Mouse (Mus musculus) neutrophil, adult 5-6 weeks (primary cell): ENCODE data around the gene Rhbdd1. TPM values are rescaled to one million over a fixed set of nuclear protein-coding genes. Genes with fewer than 3 reads are reported as not detected.

Experiments
- ATAC-seq: fragments of 151-379, 151-347 bp; 2 replicates; pipeline ENCODE4 v1.8.0; 2017; ENCODE audit warnings: mild to moderate bottlenecking, moderate TSS enrichment; ENCODE audit not compliant: insufficient number of reproducible peaks, poor library complexity, low FRiP score, severe bottlenecking; ENCODE audit errors: extremely low read depth
- total RNA-seq: library from RNA; stranded (forward); fragments of 200-1000 nt; gene quantifications from 2 replicates; pipeline ENCODE4 v1.2.3, GENCODE M21; 2017

The Rhbdd1 gene
- total RNA-seq, 1 experiment from 2014 or later: 20.6 TPM

DNA sequence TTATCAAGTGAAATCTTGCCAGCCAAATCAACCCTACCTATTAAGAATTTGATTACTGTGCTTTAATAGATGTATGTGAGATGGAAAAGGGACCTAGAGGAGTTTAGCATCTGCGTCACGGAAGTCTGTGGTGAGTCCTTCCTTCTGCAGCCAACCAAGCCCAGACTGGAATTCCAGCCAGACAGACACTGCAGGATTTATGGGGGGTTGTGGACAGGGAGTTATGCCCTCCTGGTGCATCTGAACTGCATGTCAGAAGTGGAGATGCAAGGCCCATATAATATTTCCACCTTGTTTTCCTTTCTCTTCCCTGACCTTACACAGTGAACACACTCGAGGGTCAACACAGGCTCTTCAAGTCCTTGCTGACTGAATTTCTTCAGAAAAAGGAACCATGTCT is 94.3 kb downstream of the Rhbdd1 start:
- no peak for ATAC-seq

GRCm38 (mm10) chr1:82411521-82411920 is 95.3 kb downstream of the Rhbdd1 start:
- no peak for ATAC-seq

GRCm38 (mm10) chr1:82412085-82412484 is 95.8 kb downstream of the Rhbdd1 start:
- no peak for ATAC-seq

DNA sequence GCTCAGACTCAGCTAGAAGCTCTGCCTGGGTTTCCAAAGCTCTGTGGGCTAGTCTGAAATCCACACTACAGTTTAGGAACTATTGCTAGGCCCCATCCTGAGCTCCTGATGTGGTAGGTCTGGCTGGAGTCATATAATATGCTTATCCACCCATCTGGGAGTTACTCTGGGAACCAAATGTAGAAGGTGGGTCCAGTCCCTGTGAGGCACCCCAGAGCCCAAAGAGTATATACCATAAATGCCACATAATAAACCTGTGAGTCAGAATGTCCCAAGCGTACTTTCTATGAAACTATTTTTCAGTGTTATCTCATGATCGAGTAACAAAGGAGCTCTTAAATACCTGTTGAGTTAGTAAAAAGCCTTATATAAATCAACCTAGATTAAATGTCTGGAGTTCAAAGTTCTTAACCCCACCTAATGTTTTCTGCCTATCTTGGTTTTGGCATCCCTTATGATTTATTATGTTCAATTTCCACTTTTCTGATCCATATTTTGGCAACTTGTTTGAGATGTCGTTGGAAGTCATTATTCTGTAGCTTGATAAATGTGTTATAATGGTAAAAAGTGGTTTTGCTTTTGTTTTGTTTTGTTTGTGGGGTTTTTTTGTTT is 98.3 kb downstream of the Rhbdd1 start:
- no peak for ATAC-seq

- no peak for ATAC-seq
Observed at GRCm38 (mm10) chr1:82415641-82416040, 99.4 kb downstream of the Rhbdd1 start.

- no peak for ATAC-seq
Observed at GRCm38 (mm10) chr1:82427729-82428128, 111.5 kb downstream of the Rhbdd1 start.

DNA sequence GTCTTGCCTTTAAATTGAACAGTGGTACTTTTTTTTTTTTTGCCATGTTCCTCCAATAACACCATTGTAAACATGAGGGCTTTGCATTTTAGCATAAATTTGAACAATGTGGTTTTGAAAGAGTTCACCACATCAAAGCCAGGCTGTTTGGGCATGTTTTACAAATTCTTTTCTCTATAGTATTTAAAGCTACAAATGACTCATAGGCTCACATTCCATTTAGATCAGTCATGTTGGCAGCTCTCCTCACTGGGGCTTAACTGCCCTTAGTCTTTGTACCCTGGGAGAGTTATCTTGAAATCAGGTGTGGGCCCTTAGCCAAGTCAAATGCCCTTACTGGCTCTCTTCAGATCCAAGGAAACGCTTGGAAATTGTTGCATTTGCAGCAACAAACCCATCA is 112.8 kb downstream of the Rhbdd1 start:
- no peak for ATAC-seq

DNA sequence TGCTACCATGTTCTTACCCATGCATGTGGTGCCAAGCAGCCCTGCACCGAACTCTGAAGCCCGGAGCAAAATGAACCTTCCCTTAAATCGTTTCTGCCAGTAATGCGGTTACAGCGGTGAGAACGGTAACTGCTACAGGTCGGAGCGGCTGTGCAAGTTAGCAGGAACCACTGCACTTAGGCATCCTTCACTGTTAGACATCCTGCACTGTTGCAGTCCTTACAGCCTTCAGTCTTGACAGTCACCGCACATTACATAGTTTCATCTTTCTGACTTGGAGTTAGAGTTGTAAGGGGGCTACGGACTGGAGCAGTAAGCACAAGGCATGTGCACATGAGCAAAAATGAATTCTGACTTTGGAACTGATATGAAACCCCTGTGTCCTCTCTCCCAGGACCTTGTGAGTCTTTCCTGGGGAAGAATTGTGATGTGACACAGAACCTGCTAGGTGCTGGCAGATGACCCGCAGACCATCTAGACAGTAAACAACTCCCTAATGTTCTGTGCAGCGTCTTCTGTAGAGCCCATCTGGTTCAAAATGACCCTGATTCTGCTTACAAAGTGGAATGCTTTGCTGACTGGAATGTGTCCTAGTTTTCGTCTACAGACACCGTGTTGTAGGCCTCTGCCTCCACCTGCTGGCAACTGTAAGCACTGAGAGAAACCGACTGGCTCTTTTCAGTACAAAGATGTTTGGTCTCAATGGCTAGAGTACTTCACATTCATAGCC is 116.8 kb downstream of the Rhbdd1 start:
- ATAC-seq: no peak

DNA sequence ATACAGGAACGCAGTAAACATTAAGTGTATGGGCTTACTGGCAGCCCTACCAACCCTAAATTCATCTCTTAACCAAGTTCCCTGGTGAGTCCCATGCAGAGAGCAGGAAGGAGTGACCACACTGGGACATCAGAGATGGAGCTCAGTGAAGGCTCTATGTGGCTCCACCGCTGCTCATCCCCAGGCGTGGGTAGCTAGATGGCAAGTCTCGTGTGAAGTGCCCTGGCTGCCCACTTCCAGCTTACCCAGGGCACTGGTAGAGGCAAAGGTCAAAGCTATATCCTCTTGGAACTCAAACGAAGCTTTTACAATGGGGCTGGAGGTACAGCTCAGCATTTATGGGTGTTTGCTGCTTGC is 117.4 kb downstream of the Rhbdd1 start:
- ATAC-seq: no peak

GRCm38 (mm10) chr1:82437273-82437672 is 121.0 kb downstream of the Rhbdd1 start:
- ATAC-seq: no peak

DNA sequence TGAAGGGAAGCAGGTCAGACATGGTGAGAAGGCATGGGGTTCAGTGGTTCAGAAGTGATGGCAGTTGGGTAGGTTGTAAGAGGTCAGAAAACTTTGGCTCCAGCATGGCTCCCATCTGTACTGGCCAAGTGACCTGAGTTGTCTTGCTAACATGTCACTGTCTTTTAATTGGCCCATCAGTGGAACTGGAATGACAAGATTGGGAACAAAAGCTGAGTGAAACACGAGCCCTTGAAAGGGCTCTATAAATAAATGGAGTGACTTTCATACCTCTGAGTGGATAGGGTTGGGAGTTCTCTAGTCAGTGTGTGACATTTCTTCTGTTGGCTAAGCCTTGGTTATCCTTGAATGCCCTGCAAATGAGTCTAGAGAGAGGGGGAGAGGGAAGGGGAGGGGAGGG is 123.9 kb downstream of the Rhbdd1 start:
- no peak for ATAC-seq

DNA sequence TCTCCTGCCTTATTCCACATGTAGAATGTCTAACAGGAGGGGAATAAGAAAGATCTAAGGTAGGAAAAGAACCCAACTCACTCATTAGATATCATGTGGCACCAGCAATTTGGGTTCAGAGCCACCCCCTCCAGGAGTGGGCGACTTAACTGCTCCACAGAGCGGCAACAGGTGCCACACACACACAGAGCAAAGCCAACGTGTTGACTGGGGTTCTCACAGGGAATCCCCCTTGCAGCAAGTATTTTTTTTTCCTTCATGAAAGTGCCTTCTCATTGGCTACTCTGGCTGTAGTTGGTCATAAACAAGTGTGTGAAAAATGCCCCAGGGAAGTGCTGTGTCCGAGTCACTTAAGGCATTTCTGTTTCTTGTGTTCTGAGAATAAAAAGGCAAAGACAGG is 127.3 kb downstream of the Rhbdd1 start:
- ATAC-seq: no peak

DNA sequence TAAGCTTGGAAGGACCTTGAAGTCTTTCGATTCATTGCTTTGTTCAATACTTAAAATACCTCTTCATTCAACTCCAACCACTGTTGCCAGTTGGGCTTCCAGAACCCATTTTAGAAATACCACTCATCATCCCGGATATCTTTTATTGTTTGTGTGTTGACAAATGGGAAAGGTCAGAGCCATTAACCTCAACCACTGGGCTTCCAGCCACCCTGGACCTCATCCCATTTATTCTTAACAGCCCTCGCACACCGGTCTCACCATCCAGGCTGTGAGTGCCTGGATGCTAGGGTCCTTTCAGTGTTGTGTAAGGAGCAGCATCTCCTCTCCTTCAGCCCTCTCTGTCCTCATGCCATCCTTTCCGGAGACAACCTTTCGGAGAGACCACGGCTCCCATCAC is 129.8 kb downstream of the Rhbdd1 start:
- ATAC-seq: no peak

- ATAC-seq: no peak
Observed at GRCm38 (mm10) chr1:82449851-82450250, 133.6 kb downstream of the Rhbdd1 start.

DNA sequence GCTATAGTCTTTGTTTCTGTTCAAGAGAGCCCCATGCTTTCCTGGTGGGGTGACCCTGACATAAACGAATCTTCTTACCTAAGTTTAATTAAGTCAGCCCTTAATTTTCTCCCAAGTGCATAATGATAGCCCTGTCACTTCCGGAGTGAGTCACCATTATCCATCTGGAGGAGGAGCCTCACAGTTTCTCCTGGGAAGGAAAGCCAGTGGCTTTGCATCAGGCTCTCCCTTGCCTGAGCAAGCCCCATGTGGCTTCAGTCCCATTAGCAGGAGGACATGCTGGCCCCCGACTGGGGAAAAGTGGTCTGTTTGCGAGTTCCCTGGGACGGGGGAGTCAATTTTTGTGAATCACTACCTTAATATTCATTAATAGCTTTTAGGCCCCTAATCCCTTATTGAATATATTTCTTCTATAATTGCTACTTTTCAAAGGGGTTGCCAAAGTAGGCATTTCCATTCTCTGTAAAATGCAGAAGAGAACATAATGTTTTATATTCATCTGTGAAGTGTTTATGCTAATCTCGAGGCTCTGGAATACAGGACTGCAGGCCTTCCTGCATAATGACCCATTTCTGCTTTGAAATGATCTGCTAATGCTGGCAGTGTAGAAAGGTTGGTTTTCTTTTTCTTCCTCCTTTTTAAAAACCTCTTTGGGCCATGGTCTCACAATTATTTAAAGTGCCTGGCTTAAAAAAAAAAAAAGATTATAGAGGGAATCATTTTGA is 135.8 kb downstream of the Rhbdd1 start:
- ATAC-seq: no peak

DNA sequence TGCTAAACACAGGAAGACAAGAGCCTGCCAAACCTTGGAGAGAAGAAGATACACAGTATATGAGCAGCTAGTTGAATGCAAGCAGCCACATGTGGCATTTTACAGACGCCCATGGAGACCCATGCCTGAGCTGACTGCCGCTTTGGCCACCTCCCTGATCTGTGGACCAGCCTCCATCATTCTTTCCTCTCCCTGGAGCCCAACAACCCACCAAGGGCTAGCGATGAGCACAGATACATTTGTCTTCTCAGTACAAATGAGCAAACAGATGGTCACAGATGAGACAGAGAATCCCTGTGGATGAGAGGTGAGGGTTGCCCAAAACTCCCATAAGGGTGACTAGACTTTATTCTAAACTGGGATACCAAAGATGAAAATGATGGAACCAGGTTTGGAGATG is 137.8 kb downstream of the Rhbdd1 start:
- ATAC-seq: no peak

GRCm38 (mm10) chr1:82459350-82459749 is 143.1 kb downstream of the Rhbdd1 start:
- no peak for ATAC-seq

- ATAC-seq: no peak
Observed at GRCm38 (mm10) chr1:82459926-82460325, 143.7 kb downstream of the Rhbdd1 start.

DNA sequence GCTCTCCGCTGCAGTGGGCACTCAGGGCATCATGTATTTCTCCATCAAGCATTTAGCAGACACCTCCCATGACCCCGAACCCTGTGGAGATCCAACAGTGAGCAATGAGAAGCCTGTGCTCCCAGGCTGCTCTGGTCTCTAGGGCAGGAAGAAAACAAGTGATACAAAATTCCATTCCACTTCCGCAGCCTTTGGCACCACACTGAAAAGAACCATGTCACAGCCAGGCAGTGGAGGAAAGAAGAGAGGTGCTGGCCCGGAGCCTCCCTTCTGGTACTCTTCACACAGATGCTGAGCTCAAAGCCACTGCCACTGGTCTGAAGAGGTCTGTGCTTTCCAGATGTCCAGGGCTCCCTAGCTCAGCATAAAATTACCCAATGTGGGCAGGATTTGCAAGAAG is 144.8 kb downstream of the Rhbdd1 start:
- no peak for ATAC-seq

DNA sequence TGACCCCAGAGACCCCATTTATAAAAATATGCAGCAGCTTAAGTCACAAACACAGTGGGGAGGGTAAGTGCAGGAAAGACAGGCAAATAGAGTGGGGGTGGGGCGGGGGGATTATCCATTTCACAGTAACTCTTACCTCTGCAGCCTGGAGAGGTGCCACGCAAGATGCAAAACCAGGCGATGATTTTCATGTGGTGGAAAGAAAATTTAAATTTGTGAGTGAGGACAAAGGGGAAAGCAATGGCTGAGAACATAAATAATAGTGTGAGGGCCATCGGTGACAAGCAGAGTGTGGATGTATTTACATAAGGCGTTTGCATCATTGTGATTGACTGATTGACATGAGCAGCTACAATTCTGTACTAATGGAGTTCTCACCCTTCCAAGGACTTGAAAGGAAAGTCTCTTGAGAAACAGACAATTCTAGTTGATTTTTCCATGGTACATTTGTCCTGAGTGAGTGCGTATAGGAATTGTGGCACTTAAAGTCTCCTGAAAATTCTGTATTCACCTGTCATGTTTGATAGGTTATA is 149.1 kb downstream of the Rhbdd1 start:
- ATAC-seq: no peak
